Mouse (Mus musculus): ENCODE data around the gene Rsph1. TPM values are rescaled to one million over a fixed set of nuclear protein-coding genes. Genes with fewer than 3 reads are reported as not detected.

Rsph1 gene
- total RNA-seq, 2 experiments from 2014 or later: 0.72 to 1.8 TPM

- peak; percentile 68 for ATAC-seq (replicated peaks; ENCODE audit: poor library complexity)
These were observed 28.0 kb upstream of the Rsph1 start for GRCm38 (mm10) chr17:31304895-31305775.

- no peak for ATAC-seq (replicated peaks; ENCODE audit: poor library complexity)
These were observed 26.2 kb upstream of the Rsph1 start for GRCm38 (mm10) chr17:31303401-31303800.

- ATAC-seq (replicated peaks; ENCODE audit: poor library complexity): no peak
These were observed 23.6 kb upstream of the Rsph1 start for GRCm38 (mm10) chr17:31300736-31301135.

- no peak for ATAC-seq (replicated peaks; ENCODE audit: poor library complexity)
These were observed 22.8 kb upstream of the Rsph1 start for GRCm38 (mm10) chr17:31299981-31300380.

- ATAC-seq (replicated peaks; ENCODE audit: poor library complexity): no peak
These were observed 21.4 kb upstream of the Rsph1 start for GRCm38 (mm10) chr17:31298419-31299209.

GRCm38 (mm10) chr17:31297521-31297939 lies 20.3 kb upstream of the Rsph1 start:
- no peak for ATAC-seq (replicated peaks; ENCODE audit: poor library complexity)

- ATAC-seq (replicated peaks; ENCODE audit: poor library complexity): peak; percentile 70
These were observed 19.0 kb upstream of the Rsph1 start for GRCm38 (mm10) chr17:31295892-31296781.

GRCm38 (mm10) chr17:31295215-31295891 lies 18.2 kb upstream of the Rsph1 start:
- peak; percentile 71 for ATAC-seq (replicated peaks; ENCODE audit: poor library complexity)

- no peak for ATAC-seq (replicated peaks; ENCODE audit: poor library complexity)
These were observed 17.4 kb upstream of the Rsph1 start for GRCm38 (mm10) chr17:31294363-31295214.

- ATAC-seq (replicated peaks; ENCODE audit: poor library complexity): peak; percentile 77
These were observed 13.7 kb upstream of the Rsph1 start for GRCm38 (mm10) chr17:31290859-31291258.

- no peak for ATAC-seq (replicated peaks; ENCODE audit: poor library complexity)
These were observed 13.1 kb upstream of the Rsph1 start for GRCm38 (mm10) chr17:31290311-31290710.

- ATAC-seq (replicated peaks; ENCODE audit: poor library complexity): no peak
These were observed 12.0 kb upstream of the Rsph1 start for GRCm38 (mm10) chr17:31288999-31289726.

- no peak for ATAC-seq (replicated peaks; ENCODE audit: poor library complexity)
These were observed 10.0 kb upstream of the Rsph1 start for GRCm38 (mm10) chr17:31287216-31287615.

GRCm38 (mm10) chr17:31286492-31286891 lies 9.3 kb upstream of the Rsph1 start, which contains the start of gene Slc37a1:
Gene Slc37a1 (plus strand): TSS chr17:31286792.
- ATAC-seq (replicated peaks; ENCODE audit: poor library complexity): no peak

- peak; percentile 35; the same call in 1 of the 2 replicates for ATAC-seq (replicated peaks; ENCODE audit: poor library complexity)
These were observed 8.7 kb upstream of the Rsph1 start for GRCm38 (mm10) chr17:31285867-31286266.

- ATAC-seq (replicated peaks; ENCODE audit: poor library complexity): no peak
These were observed 5.5 kb upstream of the Rsph1 start for GRCm38 (mm10) chr17:31282687-31283053.

- ATAC-seq (replicated peaks; ENCODE audit: poor library complexity): peak; percentile 35; the same call in 1 of the 2 replicates
These were observed 4.9 kb upstream of the Rsph1 start for GRCm38 (mm10) chr17:31281830-31282686.

- no peak for ATAC-seq (replicated peaks; ENCODE audit: poor library complexity)
These were observed 3.1 kb upstream of the Rsph1 start for GRCm38 (mm10) chr17:31280269-31280668.

Measured in megakaryocyte progenitor cell, adult 5-6 weeks (primary cell).